Mouse (Mus musculus) left cerebral cortex, postnatal 36 days (tissue): Measurements from ENCODE around the gene Htr1d. TPM values are rescaled to one million over a fixed set of nuclear protein-coding genes. Genes with fewer than 3 reads are reported as not detected.

Source experiments
- DNase-seq, 2 experiments: peaks; one replicate each; pipeline ENCODE4 v3.0.0; 2021 to 2022; ENCODE audit warnings: low spot score in 2 of 2, mixed read lengths in 1 of 2
- intact Hi-C: fragments of 180-260 bp; cut with DNase I; formaldehyde crosslinking; loops from one replicate; pipeline ENCODE4 v1.15.1; 2025
- total RNA-seq, 2 experiments: library from RNA; stranded (reverse); gene quantifications; 2 replicates each; pipeline ENCODE4 v1.2.3; 2021

Gene Htr1d
- total RNA-seq, 2 experiments from 2014 or later = 1.9 to 7.2 TPM

DNA sequence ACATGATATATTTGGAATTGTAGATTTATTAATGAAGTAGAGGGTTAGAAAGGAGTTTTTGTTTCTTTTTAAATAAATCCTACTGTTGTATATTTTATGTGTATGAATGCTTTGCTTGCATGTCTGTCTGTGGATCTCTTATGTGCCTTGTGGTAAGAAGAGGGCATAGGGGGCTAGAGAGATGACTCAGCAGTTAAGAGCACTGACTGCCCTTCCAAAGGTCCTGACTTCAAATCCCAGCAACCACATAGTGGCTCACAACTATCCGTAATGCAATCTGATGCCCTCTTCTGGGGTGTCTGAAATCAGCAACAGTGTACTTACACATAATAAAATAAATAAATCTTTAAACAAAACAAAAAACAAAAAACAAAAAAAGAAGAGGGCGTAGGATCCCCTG is 63.2 kb downstream of the Htr1d start:
- no peak for DNase-seq
- intact Hi-C loops = no loop called here

Other genes starting within 250 kb of the Htr1d start
- 1 to 10 TPM; 2.2 to 2.5 TPM for gene Asap3, start 217.2 kb upstream of the Htr1d start, total RNA-seq
- gene Tcea3, start 175.8 kb upstream of the Htr1d start, total RNA-seq = under 1 TPM; 0.63 to 0.74 TPM
- 10 to 100 TPM; 61.7 to 63.2 TPM for gene Zfp46, start 138.8 kb upstream of the Htr1d start, total RNA-seq
- 10 to 100 TPM; 80.1 to 83.0 TPM for gene Hnrnpr, start 112.6 kb upstream of the Htr1d start, total RNA-seq
- gene 6030445D17Rik, start 38.7 kb downstream of the Htr1d start, total RNA-seq = under 1 TPM; 0.25 to 0.68 TPM
- gene Luzp1, start 46.2 kb downstream of the Htr1d start, total RNA-seq = 10 to 100 TPM; 74.6 to 75.0 TPM
- 10 to 100 TPM; 95.6 to 96.1 TPM for gene Kdm1a, start 179.2 kb downstream of the Htr1d start, total RNA-seq
- gene Tex46, start 186.9 kb downstream of the Htr1d start, total RNA-seq = not detected
- gene Lactbl1, start 199.1 kb downstream of the Htr1d start, total RNA-seq = under 1 TPM in 1 of 2 experiments, not detected in 1; 0.15 TPM